Mouse (Mus musculus): ENCODE measurements around the gene Lgals3. TPM values are rescaled to one million over a fixed set of nuclear protein-coding genes. Genes with fewer than 3 reads are reported as not detected.

The Lgals3 gene
- polyA plus RNA-seq, 1 experiment from 2014 or later, result 0.29 TPM

GRCm38 (mm10) chr14:47353240-47353639 lies 14.3 kb upstream of the Lgals3 start:
- H3K4me1 ChIP-seq, result no peaks in the 10 kb centered on the region
- H3K27me3 ChIP-seq (ENCODE audit: poor library complexity, severe bottlenecking), result no peaks in the 10 kb centered on the region
- H3K4me3 ChIP-seq, result no peak overlapping the region
- WGBS, result 87% methylated on average over 4 of the region's 4 CpGs
- no peak overlapping the region for H3K27ac ChIP-seq
- H3K36me3 ChIP-seq (replicated peaks), result no peaks in the 10 kb centered on the region
- no peak for DNase-seq (ENCODE audit: extremely low spot score, low spot score)
- no peaks in the 10 kb centered on the region for H3K9me3 ChIP-seq

GRCm38 (mm10) chr14:47354111-47354577 lies 13.4 kb upstream of the Lgals3 start:
- no peaks in the 10 kb centered on the region for H3K27me3 ChIP-seq (ENCODE audit: poor library complexity, severe bottlenecking)
- DNase-seq (ENCODE audit: extremely low spot score, low spot score), result no peak

GRCm38 (mm10) chr14:47354948-47355347 lies 12.6 kb upstream of the Lgals3 start:
- Histone ChIP-seq H3K36me3 (replicated peaks) (no peaks in the 10 kb centered on the region), H3K27me3 (ENCODE audit: poor library complexity, severe bottlenecking) (no peaks in the 10 kb centered on the region), H3K4me3 (no peak overlapping the region), H3K9me3 (no peaks in the 10 kb centered on the region), H3K4me1 (no peaks in the 10 kb centered on the region), H3K27ac (no peak overlapping the region)
- no peak for DNase-seq (ENCODE audit: extremely low spot score, low spot score)
- 80% methylated on average over 5 of the region's 5 CpGs for WGBS

More at GRCm38 (mm10) chr14:47354111-47354577, 13.4 kb upstream of the Lgals3 start:
- Histone ChIP-seq H3K36me3 (replicated peaks) (no peaks in the 10 kb centered on the region), H3K9me3 (no peaks in the 10 kb centered on the region), H3K4me3 (no peak overlapping the region), H3K27ac (no peak overlapping the region), H3K4me1 (no peaks in the 10 kb centered on the region)
- WGBS, result 71% methylated on average over 8 of the region's 8 CpGs

- no peak overlapping the region for H3K4me3 ChIP-seq
- no peak for DNase-seq (ENCODE audit: extremely low spot score, low spot score)
- WGBS, result 86% methylated on average over 3 of the region's 3 CpGs
- no peaks in the 10 kb centered on the region for H3K9me3 ChIP-seq
- H3K27ac ChIP-seq, result no peak overlapping the region
- H3K27me3 ChIP-seq (ENCODE audit: poor library complexity, severe bottlenecking), result no peaks in the 10 kb centered on the region
- H3K36me3 ChIP-seq (replicated peaks), result no peaks in the 10 kb centered on the region
- no peaks in the 10 kb centered on the region for H3K4me1 ChIP-seq
Observed at GRCm38 (mm10) chr14:47356622-47357021, 10.9 kb upstream of the Lgals3 start.

- Histone ChIP-seq H3K27me3 (ENCODE audit: poor library complexity, severe bottlenecking) (no peaks in the 10 kb centered on the region), H3K9me3 (no peaks in the 10 kb centered on the region), H3K4me3 (no peak overlapping the region), H3K27ac (no peak overlapping the region), H3K4me1 (peaks cover under 1% of the 10 kb centered on the region), H3K36me3 (replicated peaks) (no peaks in the 10 kb centered on the region)
- no peak for DNase-seq (ENCODE audit: extremely low spot score, low spot score)
- 75% methylated on average over 3 of the region's 3 CpGs for WGBS
Observed at GRCm38 (mm10) chr14:47359610-47360009, 7.9 kb upstream of the Lgals3 start.

- Histone ChIP-seq H3K9me3 (no peaks in the 10 kb centered on the region), H3K4me3 (no peak overlapping the region), H3K27me3 (ENCODE audit: poor library complexity, severe bottlenecking) (no peaks in the 10 kb centered on the region), H3K27ac (no peak overlapping the region), H3K4me1 (peaks cover 9% of the 10 kb centered on the region), H3K36me3 (replicated peaks) (no peaks in the 10 kb centered on the region)
- DNase-seq (ENCODE audit: extremely low spot score, low spot score), result no peak
- 89% methylated on average over 2 of the region's 2 CpGs for WGBS
Observed at GRCm38 (mm10) chr14:47361418-47361817, 6.1 kb upstream of the Lgals3 start.

GRCm38 (mm10) chr14:47361899-47362298 lies 5.7 kb upstream of the Lgals3 start:
- 85% methylated on average over 9 of the region's 9 CpGs for WGBS
- Histone ChIP-seq H3K4me1 (peaks cover 9% of the 10 kb centered on the region), H3K27ac (no peak overlapping the region), H3K9me3 (no peaks in the 10 kb centered on the region), H3K27me3 (ENCODE audit: poor library complexity, severe bottlenecking) (no peaks in the 10 kb centered on the region), H3K36me3 (replicated peaks) (no peaks in the 10 kb centered on the region), H3K4me3 (no peak overlapping the region)
- DNase-seq (ENCODE audit: extremely low spot score, low spot score), result no peak

- 48% methylated on average over 21 of the region's 21 CpGs for WGBS
- 0 out of 2 replicates have a peak overlapping the region, but pooled peaks have one; percentile 6 for H3K27ac ChIP-seq
- H3K36me3 ChIP-seq (replicated peaks), result no peaks in the 10 kb centered on the region
- no peaks in the 10 kb centered on the region for H3K27me3 ChIP-seq (ENCODE audit: poor library complexity, severe bottlenecking)
- DNase-seq (ENCODE audit: extremely low spot score, low spot score), result no peak
- peaks cover 16% of the 10 kb centered on the region for H3K4me1 ChIP-seq
- H3K9me3 ChIP-seq, result no peaks in the 10 kb centered on the region
- peak overlapping the region; percentile 4; the same call in 1 of the 2 replicates for H3K4me3 ChIP-seq
Observed at GRCm38 (mm10) chr14:47364742-47365449, 2.7 kb upstream of the Lgals3 start.

GRCm38 (mm10) chr14:47366881-47367321 lies 650 bp upstream of the Lgals3 start:
- no peak overlapping the region for H3K4me3 ChIP-seq
- 83% methylated on average over 7 of the region's 7 CpGs for WGBS
- H3K4me1 ChIP-seq, result peaks cover 16% of the 10 kb centered on the region
- no peaks in the 10 kb centered on the region for H3K9me3 ChIP-seq
- H3K36me3 ChIP-seq (replicated peaks), result no peaks in the 10 kb centered on the region
- no peak overlapping the region for H3K27ac ChIP-seq
- DNase-seq (ENCODE audit: extremely low spot score, low spot score), result no peak
- H3K27me3 ChIP-seq (ENCODE audit: poor library complexity, severe bottlenecking), result peaks cover 4% of the 10 kb centered on the region

GRCm38 (mm10) chr14:47369741-47370140 lies 2.2 kb downstream of the Lgals3 start:
- peaks cover 31% of the 10 kb centered on the region for H3K27me3 ChIP-seq (ENCODE audit: poor library complexity, severe bottlenecking)
- H3K9me3 ChIP-seq, result no peaks in the 10 kb centered on the region
- H3K36me3 ChIP-seq (replicated peaks), result no peaks in the 10 kb centered on the region
- peaks cover 25% of the 10 kb centered on the region for H3K4me1 ChIP-seq
- no peak overlapping the region for H3K4me3 ChIP-seq
- no peak overlapping the region for H3K27ac ChIP-seq
- DNase-seq (ENCODE audit: extremely low spot score, low spot score), result no peak
- 94% methylated on average over 5 of the region's 5 CpGs for WGBS

GRCm38 (mm10) chr14:47370790-47371189 lies 3.2 kb downstream of the Lgals3 start:
- H3K36me3 ChIP-seq (replicated peaks), result no peaks in the 10 kb centered on the region
- peaks cover 18% of the 10 kb centered on the region for H3K4me1 ChIP-seq
- H3K27me3 ChIP-seq (ENCODE audit: poor library complexity, severe bottlenecking), result peaks cover 41% of the 10 kb centered on the region
- H3K27ac ChIP-seq, result no peak overlapping the region
- H3K4me3 ChIP-seq, result no peak overlapping the region
- 88% methylated on average over 3 of the region's 3 CpGs for WGBS
- no peak for DNase-seq (ENCODE audit: extremely low spot score, low spot score)
- H3K9me3 ChIP-seq, result no peaks in the 10 kb centered on the region

GRCm38 (mm10) chr14:47371689-47372088 lies 4.1 kb downstream of the Lgals3 start:
- no peak overlapping the region for H3K27ac ChIP-seq
- H3K4me1 ChIP-seq, result peaks cover 18% of the 10 kb centered on the region
- no peaks in the 10 kb centered on the region for H3K9me3 ChIP-seq
- no peak overlapping the region for H3K4me3 ChIP-seq
- no peak for DNase-seq (ENCODE audit: extremely low spot score, low spot score)
- no peaks in the 10 kb centered on the region for H3K36me3 ChIP-seq (replicated peaks)
- peaks cover 42% of the 10 kb centered on the region for H3K27me3 ChIP-seq (ENCODE audit: poor library complexity, severe bottlenecking)
- 78% methylated on average over 6 of the region's 6 CpGs for WGBS

Measured in forebrain, embryonic 10.5 days (tissue).